Mouse (Mus musculus): Measurements from ENCODE around the gene Gcg. TPM values are rescaled to one million over a fixed set of nuclear protein-coding genes. Genes with fewer than 3 reads are reported as not detected.

The Gcg gene
- polyA plus RNA-seq, 1 experiment from 2014 or later = not detected

- Histone ChIP-seq H3K27me3 (ENCODE audit: control insufficient read depth, insufficient read depth, low read length) (no peaks in the 10 kb centered on the region), H3K36me3 (ENCODE audit: control insufficient read depth, insufficient read depth) (no peaks in the 10 kb centered on the region), H3K4me1 (ENCODE audit: control insufficient read depth, insufficient read depth, low read length) (no peaks in the 10 kb centered on the region), H3K4me3 (ENCODE audit: low read length) (no peak overlapping the region), H3K9ac (ENCODE audit: low read length) (no peak overlapping the region), H3K4me2 (ENCODE audit: low read depth, low read length) (no peak overlapping the region), H3K27ac (ENCODE audit: low read length) (no peak overlapping the region), H3K9me3 (replicated peaks; ENCODE audit: control insufficient read depth, low read length) (no peaks in the 10 kb centered on the region)
- no peak for ATAC-seq (replicated peaks; ENCODE audit: extremely low read depth, insufficient read depth, low FRiP score)
- WGBS = 83% methylated on average over 2 of the region's 2 CpGs
These were observed 20.2 kb downstream of the Gcg start for GRCm38 (mm10) chr2:62463287-62463686.

GRCm38 (mm10) chr2:62462174-62462573 is 21.3 kb downstream of the Gcg start:
- no peak for ATAC-seq (replicated peaks; ENCODE audit: extremely low read depth, insufficient read depth, low FRiP score)

GRCm38 (mm10) chr2:62460815-62461450 is 22.5 kb downstream of the Gcg start:
- H3K27me3 ChIP-seq (ENCODE audit: control insufficient read depth, insufficient read depth, low read length) = no peaks in the 10 kb centered on the region
- no peak overlapping the region for H3K9ac ChIP-seq (ENCODE audit: low read length)
- WGBS = 76% methylated on average over 12 of the region's 12 CpGs
- ATAC-seq (replicated peaks; ENCODE audit: extremely low read depth, insufficient read depth, low FRiP score) = no peak
- H3K36me3 ChIP-seq (ENCODE audit: control insufficient read depth, insufficient read depth) = no peaks in the 10 kb centered on the region
- H3K9me3 ChIP-seq (replicated peaks; ENCODE audit: control insufficient read depth, low read length) = no peaks in the 10 kb centered on the region
- H3K4me2 ChIP-seq (ENCODE audit: low read depth, low read length) = no peak overlapping the region
- no peak overlapping the region for H3K4me3 ChIP-seq (ENCODE audit: low read length)
- no peak overlapping the region for H3K27ac ChIP-seq (ENCODE audit: low read length)
- H3K4me1 ChIP-seq (ENCODE audit: control insufficient read depth, insufficient read depth, low read length) = no peaks in the 10 kb centered on the region

More at GRCm38 (mm10) chr2:62462174-62462573, 21.3 kb downstream of the Gcg start:
- H3K27me3 ChIP-seq (ENCODE audit: control insufficient read depth, insufficient read depth, low read length) = no peaks in the 10 kb centered on the region
- no peak overlapping the region for H3K4me2 ChIP-seq (ENCODE audit: low read depth, low read length)
- no peaks in the 10 kb centered on the region for H3K36me3 ChIP-seq (ENCODE audit: control insufficient read depth, insufficient read depth)
- WGBS = 88% methylated on average over 2 of the region's 2 CpGs
- H3K4me3 ChIP-seq (ENCODE audit: low read length) = no peak overlapping the region
- H3K9ac ChIP-seq (ENCODE audit: low read length) = no peak overlapping the region
- no peak overlapping the region for H3K27ac ChIP-seq (ENCODE audit: low read length)
- no peaks in the 10 kb centered on the region for H3K4me1 ChIP-seq (ENCODE audit: control insufficient read depth, insufficient read depth, low read length)
- H3K9me3 ChIP-seq (replicated peaks; ENCODE audit: control insufficient read depth, low read length) = no peaks in the 10 kb centered on the region

GRCm38 (mm10) chr2:62460231-62460710 is 23.2 kb downstream of the Gcg start:
- Histone ChIP-seq H3K9ac (ENCODE audit: low read length) (no peak overlapping the region), H3K27me3 (ENCODE audit: control insufficient read depth, insufficient read depth, low read length) (no peaks in the 10 kb centered on the region), H3K36me3 (ENCODE audit: control insufficient read depth, insufficient read depth) (no peaks in the 10 kb centered on the region), H3K9me3 (replicated peaks; ENCODE audit: control insufficient read depth, low read length) (no peaks in the 10 kb centered on the region), H3K4me2 (ENCODE audit: low read depth, low read length) (no peak overlapping the region), H3K27ac (ENCODE audit: low read length) (no peak overlapping the region), H3K4me1 (ENCODE audit: control insufficient read depth, insufficient read depth, low read length) (no peaks in the 10 kb centered on the region), H3K4me3 (ENCODE audit: low read length) (no peak overlapping the region)
- WGBS = 63% methylated on average over 7 of the region's 7 CpGs
- ATAC-seq (replicated peaks; ENCODE audit: extremely low read depth, insufficient read depth, low FRiP score) = no peak

- no peak for ATAC-seq (replicated peaks; ENCODE audit: extremely low read depth, insufficient read depth, low FRiP score)
- no peaks in the 10 kb centered on the region for H3K27me3 ChIP-seq (ENCODE audit: control insufficient read depth, insufficient read depth, low read length)
- H3K36me3 ChIP-seq (ENCODE audit: control insufficient read depth, insufficient read depth) = no peaks in the 10 kb centered on the region
- no peak overlapping the region for H3K4me3 ChIP-seq (ENCODE audit: low read length)
- no peak overlapping the region for H3K27ac ChIP-seq (ENCODE audit: low read length)
- no peak overlapping the region for H3K4me2 ChIP-seq (ENCODE audit: low read depth, low read length)
- no peaks in the 10 kb centered on the region for H3K4me1 ChIP-seq (ENCODE audit: control insufficient read depth, insufficient read depth, low read length)
- 56% methylated on average over 18 of the region's 18 CpGs for WGBS
- H3K9ac ChIP-seq (ENCODE audit: low read length) = no peak overlapping the region
- no peaks in the 10 kb centered on the region for H3K9me3 ChIP-seq (replicated peaks; ENCODE audit: control insufficient read depth, low read length)
These were observed 23.9 kb downstream of the Gcg start for GRCm38 (mm10) chr2:62459241-62460174.

- Histone ChIP-seq H3K27ac (ENCODE audit: low read length) (no peak overlapping the region), H3K36me3 (ENCODE audit: control insufficient read depth, insufficient read depth) (no peaks in the 10 kb centered on the region), H3K27me3 (ENCODE audit: control insufficient read depth, insufficient read depth, low read length) (no peaks in the 10 kb centered on the region), H3K4me3 (ENCODE audit: low read length) (no peak overlapping the region), H3K4me1 (ENCODE audit: control insufficient read depth, insufficient read depth, low read length) (no peaks in the 10 kb centered on the region), H3K9ac (ENCODE audit: low read length) (no peak overlapping the region), H3K4me2 (ENCODE audit: low read depth, low read length) (no peak overlapping the region), H3K9me3 (replicated peaks; ENCODE audit: control insufficient read depth, low read length) (no peaks in the 10 kb centered on the region)
- 41% methylated on average over 9 of the region's 9 CpGs for WGBS
- ATAC-seq (replicated peaks; ENCODE audit: extremely low read depth, insufficient read depth, low FRiP score) = no peak
These were observed 25.4 kb downstream of the Gcg start for GRCm38 (mm10) chr2:62458070-62458469.

GRCm38 (mm10) chr2:62454991-62455390 is 28.5 kb downstream of the Gcg start:
- no peaks in the 10 kb centered on the region for H3K9me3 ChIP-seq (replicated peaks; ENCODE audit: control insufficient read depth, low read length)
- no peaks in the 10 kb centered on the region for H3K36me3 ChIP-seq (ENCODE audit: control insufficient read depth, insufficient read depth)
- H3K4me3 ChIP-seq (ENCODE audit: low read length) = no peak overlapping the region
- 74% methylated on average over 11 of the region's 11 CpGs for WGBS
- no peak overlapping the region for H3K4me2 ChIP-seq (ENCODE audit: low read depth, low read length)
- H3K27ac ChIP-seq (ENCODE audit: low read length) = no peak overlapping the region
- H3K27me3 ChIP-seq (ENCODE audit: control insufficient read depth, insufficient read depth, low read length) = no peaks in the 10 kb centered on the region
- no peak overlapping the region for H3K9ac ChIP-seq (ENCODE audit: low read length)
- no peak for ATAC-seq (replicated peaks; ENCODE audit: extremely low read depth, insufficient read depth, low FRiP score)
- no peaks in the 10 kb centered on the region for H3K4me1 ChIP-seq (ENCODE audit: control insufficient read depth, insufficient read depth, low read length)

GRCm38 (mm10) chr2:62454033-62454432 is 29.4 kb downstream of the Gcg start:
- no peak overlapping the region for H3K9ac ChIP-seq (ENCODE audit: low read length)
- no peaks in the 10 kb centered on the region for H3K27me3 ChIP-seq (ENCODE audit: control insufficient read depth, insufficient read depth, low read length)
- H3K36me3 ChIP-seq (ENCODE audit: control insufficient read depth, insufficient read depth) = no peaks in the 10 kb centered on the region
- ATAC-seq (replicated peaks; ENCODE audit: extremely low read depth, insufficient read depth, low FRiP score) = no peak
- H3K4me2 ChIP-seq (ENCODE audit: low read depth, low read length) = no peak overlapping the region
- 73% methylated on average over 6 of the region's 6 CpGs for WGBS
- no peak overlapping the region for H3K27ac ChIP-seq (ENCODE audit: low read length)
- no peaks in the 10 kb centered on the region for H3K4me1 ChIP-seq (ENCODE audit: control insufficient read depth, insufficient read depth, low read length)
- H3K9me3 ChIP-seq (replicated peaks; ENCODE audit: control insufficient read depth, low read length) = no peaks in the 10 kb centered on the region
- no peak overlapping the region for H3K4me3 ChIP-seq (ENCODE audit: low read length)

GRCm38 (mm10) chr2:62450364-62450763 is 33.1 kb downstream of the Gcg start:
- no peak for ATAC-seq (replicated peaks; ENCODE audit: extremely low read depth, insufficient read depth, low FRiP score)
- Histone ChIP-seq H3K4me1 (ENCODE audit: control insufficient read depth, insufficient read depth, low read length) (no peaks in the 10 kb centered on the region), H3K36me3 (ENCODE audit: control insufficient read depth, insufficient read depth) (no peaks in the 10 kb centered on the region), H3K9me3 (replicated peaks; ENCODE audit: control insufficient read depth, low read length) (no peaks in the 10 kb centered on the region), H3K9ac (ENCODE audit: low read length) (no peak overlapping the region), H3K27ac (ENCODE audit: low read length) (no peak overlapping the region), H3K4me2 (ENCODE audit: low read depth, low read length) (no peak overlapping the region), H3K27me3 (ENCODE audit: control insufficient read depth, insufficient read depth, low read length) (no peaks in the 10 kb centered on the region), H3K4me3 (ENCODE audit: low read length) (no peak overlapping the region)
- 72% methylated on average over 6 of the region's 6 CpGs for WGBS

Data from heart, embryonic 16.5 days (tissue).